Mouse (Mus musculus) intestine, embryonic 15.5 days (tissue): ENCODE measurements around the gene Zpbp2. TPM values are rescaled to one million over a fixed set of nuclear protein-coding genes. Genes with fewer than 3 reads are reported as not detected.

Experiments
- ATAC-seq: fragments of 200-750 bp; cut with Nextera tagmentation; 2 replicates; pipeline ENCODE4 v1.8.0; 2017; ENCODE audit warnings: moderate TSS enrichment, moderate library complexity
- H3K27ac ChIP-seq: fragments of 300-500 bp; sonication (generic); 2 replicates; pipeline ENCODE4 v1.5.1; 2015; ENCODE audit warnings: mild to moderate bottlenecking, inconsistent platforms
- H3K27me3 ChIP-seq: fragments of 300-500 bp; sonication (generic); replicated peaks from 2 replicates; pipeline ENCODE4 v1.6.1; 2015; ENCODE audit warnings: inconsistent platforms
- H3K36me3 ChIP-seq: fragments of 300-500 bp; sonication (generic); 2 replicates; pipeline ENCODE4 v1.6.1; 2015; ENCODE audit warnings: inconsistent platforms
- H3K4me1 ChIP-seq: fragments of 300-500 bp; sonication (generic); replicated peaks from 2 replicates; pipeline ENCODE4 v1.6.1; 2015; ENCODE audit warnings: inconsistent platforms
- H3K4me2 ChIP-seq: fragments of 300-500 bp; sonication (generic); replicated peaks from 2 replicates; pipeline ENCODE4 v1.6.1; 2015; ENCODE audit warnings: mild to moderate bottlenecking, inconsistent platforms
- H3K4me3 ChIP-seq: fragments of 300-500 bp; sonication (generic); replicated peaks from 2 replicates; pipeline ENCODE4 v1.5.1; 2015; ENCODE audit warnings: inconsistent platforms
- H3K9ac ChIP-seq: fragments of 300-500 bp; sonication (generic); 2 replicates; pipeline ENCODE4 v1.6.1; 2015; ENCODE audit warnings: inconsistent platforms
- H3K9me3 ChIP-seq: fragments of 300-500 bp; sonication (generic); 2 replicates; pipeline ENCODE4 v1.6.1; 2016; ENCODE audit warnings: inconsistent platforms
- whole genome bisulfite sequencing: fragments of 180-500 bp; shearing (Covaris S2); methylation state at CpG from one replicate; pipeline ENCODE4 v1.1.7; 2015; 5-methylcytosine and 5-hydroxymethylcytosine counted together
- polyA plus RNA-seq: library from polyadenylated mRNA; unstranded; fragments of >200 nt; fragmentation: Nextera tagmentation; extraction: Ambion mirVana; gene quantifications from 2 replicates; pipeline ENCODE4 v1.2.1, GENCODE M21; 2015

Zpbp2 gene
- polyA plus RNA-seq, 1 experiment from 2014 or later = 0.60 TPM

DNA sequence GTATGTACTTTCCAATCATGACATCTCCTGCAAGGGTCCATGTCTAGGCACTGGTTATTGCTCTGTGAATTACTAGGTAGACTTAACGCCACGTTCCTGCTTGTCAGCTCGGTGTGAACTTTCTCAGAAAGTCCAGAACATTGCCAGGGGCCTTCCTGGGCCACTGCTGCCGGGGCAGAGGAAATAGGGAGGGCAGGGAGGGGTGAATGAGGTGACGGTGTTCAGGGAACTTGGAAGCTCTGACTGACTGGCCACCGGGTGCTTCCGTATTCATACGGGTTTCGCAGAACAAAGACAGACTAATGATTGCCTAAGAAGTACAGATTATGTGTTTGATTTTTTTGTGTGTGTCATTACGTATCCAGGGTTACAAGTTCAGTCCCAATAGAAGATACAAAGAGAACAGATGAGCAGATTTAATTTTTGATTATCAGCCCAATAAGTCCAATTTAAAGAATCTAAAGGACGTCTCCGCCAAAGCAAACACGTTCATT is 13.1 kb downstream of the Zpbp2 start:
- H3K27ac ChIP-seq = peak overlapping the region; percentile 58
- H3K27me3 ChIP-seq = no peaks in the 10 kb centered on the region
- no peaks in the 10 kb centered on the region for H3K9me3 ChIP-seq
- H3K9ac ChIP-seq = no peak overlapping the region
- H3K4me3 ChIP-seq = no peak overlapping the region
- 42% methylated on average over 13 of the region's 13 CpGs for WGBS
- ATAC-seq = peak; percentile 42; the same call in 1 of the 2 replicates
- H3K36me3 ChIP-seq = no peaks in the 10 kb centered on the region
- H3K4me1 ChIP-seq = peaks cover 3% of the 10 kb centered on the region
- H3K4me2 ChIP-seq = no peak overlapping the region

DNA sequence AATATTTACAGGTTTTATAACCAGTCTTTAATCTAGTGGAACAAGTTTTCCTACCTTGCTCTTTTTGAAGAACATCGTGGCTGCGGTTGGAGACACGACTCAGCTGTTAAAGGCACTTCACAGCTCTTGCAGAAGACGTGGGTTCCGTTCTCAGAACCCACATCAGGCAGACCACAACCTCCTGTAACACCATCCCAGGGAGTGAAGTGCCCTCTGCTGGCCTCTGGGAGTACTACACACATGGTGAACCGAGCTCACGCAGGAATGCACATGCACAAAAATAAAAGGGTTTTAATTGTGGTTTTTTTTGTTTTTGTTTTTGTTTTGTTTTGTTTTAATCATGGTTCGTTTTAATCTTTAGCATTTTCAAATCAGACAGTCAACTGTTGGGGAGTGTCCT is 17.4 kb downstream of the Zpbp2 start:
- H3K9ac ChIP-seq = no peak overlapping the region
- H3K9me3 ChIP-seq = no peaks in the 10 kb centered on the region
- WGBS = 83% methylated on average over 8 of the region's 8 CpGs
- H3K4me2 ChIP-seq = no peak overlapping the region
- H3K4me3 ChIP-seq = no peak overlapping the region
- ATAC-seq = no peak
- H3K4me1 ChIP-seq = no peaks in the 10 kb centered on the region; the same call in none of the 2 replicates
- no peak overlapping the region for H3K27ac ChIP-seq
- no peaks in the 10 kb centered on the region for H3K27me3 ChIP-seq
- no peaks in the 10 kb centered on the region for H3K36me3 ChIP-seq

- Histone ChIP-seq H3K9ac (no peak overlapping the region), H3K4me3 (no peak overlapping the region), H3K9me3 (no peaks in the 10 kb centered on the region), H3K27me3 (no peaks in the 10 kb centered on the region), H3K36me3 (no peaks in the 10 kb centered on the region), H3K27ac (no peak overlapping the region), H3K4me1 (no peaks in the 10 kb centered on the region), H3K4me2 (no peak overlapping the region)
- ATAC-seq = no peak
- WGBS = 81% methylated on average over 6 of the region's 6 CpGs
Observed at GRCm38 (mm10) chr11:98569461-98569860, 18.6 kb downstream of the Zpbp2 start.

GRCm38 (mm10) chr11:98577776-98578175 is 26.9 kb downstream of the Zpbp2 start:
- no peak for ATAC-seq
- H3K4me3 ChIP-seq = no peak overlapping the region
- no peak overlapping the region for H3K4me2 ChIP-seq
- 91% methylated on average over 5 of the region's 5 CpGs for WGBS
- peaks cover 11% of the 10 kb centered on the region; the same call in 1 of the 2 replicates for H3K36me3 ChIP-seq
- H3K4me1 ChIP-seq = peaks cover 15% of the 10 kb centered on the region
- no peaks in the 10 kb centered on the region for H3K9me3 ChIP-seq
- H3K27me3 ChIP-seq = no peaks in the 10 kb centered on the region
- no peak overlapping the region for H3K9ac ChIP-seq
- no peak overlapping the region for H3K27ac ChIP-seq

- Histone ChIP-seq H3K27me3 (no peaks in the 10 kb centered on the region), H3K4me1 (peaks cover 34% of the 10 kb centered on the region), H3K27ac (peak overlapping the region; percentile 59), H3K9ac (no peak overlapping the region), H3K4me3 (no peak overlapping the region), H3K4me2 (no peak overlapping the region), H3K36me3 (peaks cover 18% of the 10 kb centered on the region), H3K9me3 (no peaks in the 10 kb centered on the region)
- WGBS = 52% methylated on average over 16 of the region's 16 CpGs
- peak; percentile 70 for ATAC-seq
Observed at GRCm38 (mm10) chr11:98580301-98581121, 29.6 kb downstream of the Zpbp2 start.

- no peaks in the 10 kb centered on the region for H3K27me3 ChIP-seq
- no peak overlapping the region for H3K4me3 ChIP-seq
- WGBS = 71% methylated on average over 17 of the region's 17 CpGs
- ATAC-seq = no peak
- H3K9ac ChIP-seq = no peak overlapping the region
- peaks cover 43% of the 10 kb centered on the region for H3K4me1 ChIP-seq
- peaks cover 18% of the 10 kb centered on the region for H3K36me3 ChIP-seq
- H3K4me2 ChIP-seq = no peak overlapping the region
- no peaks in the 10 kb centered on the region for H3K9me3 ChIP-seq
- peak overlapping the region; percentile 59; the same call in 1 of the 2 replicates for H3K27ac ChIP-seq
Observed at GRCm38 (mm10) chr11:98581286-98582029, 30.6 kb downstream of the Zpbp2 start.

DNA sequence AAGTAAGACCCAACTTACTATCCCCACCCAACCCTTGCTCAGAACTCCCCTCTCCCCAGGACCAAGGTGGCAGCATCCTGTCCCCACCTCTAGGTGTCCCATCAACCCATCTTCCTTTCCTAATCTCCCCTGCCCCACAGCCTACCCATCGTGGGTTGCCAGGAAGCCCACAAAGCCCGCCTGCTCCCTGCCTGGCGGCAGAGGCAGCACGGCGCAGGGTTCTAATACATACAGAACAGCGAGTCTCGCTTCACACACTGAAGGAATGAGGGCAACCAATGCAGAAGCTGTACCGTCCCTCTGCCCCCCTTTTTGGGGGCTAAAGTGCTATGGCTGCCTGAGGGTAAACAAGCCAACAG is 31.1 kb downstream of the Zpbp2 start:
- no peak overlapping the region for H3K4me3 ChIP-seq
- no peak overlapping the region for H3K27ac ChIP-seq
- no peaks in the 10 kb centered on the region for H3K27me3 ChIP-seq
- no peak overlapping the region for H3K4me2 ChIP-seq
- no peak for ATAC-seq
- no peaks in the 10 kb centered on the region for H3K9me3 ChIP-seq
- peaks cover 43% of the 10 kb centered on the region for H3K4me1 ChIP-seq
- WGBS = 85% methylated on average over 8 of the region's 8 CpGs
- H3K36me3 ChIP-seq = peaks cover 18% of the 10 kb centered on the region
- H3K9ac ChIP-seq = no peak overlapping the region

DNA sequence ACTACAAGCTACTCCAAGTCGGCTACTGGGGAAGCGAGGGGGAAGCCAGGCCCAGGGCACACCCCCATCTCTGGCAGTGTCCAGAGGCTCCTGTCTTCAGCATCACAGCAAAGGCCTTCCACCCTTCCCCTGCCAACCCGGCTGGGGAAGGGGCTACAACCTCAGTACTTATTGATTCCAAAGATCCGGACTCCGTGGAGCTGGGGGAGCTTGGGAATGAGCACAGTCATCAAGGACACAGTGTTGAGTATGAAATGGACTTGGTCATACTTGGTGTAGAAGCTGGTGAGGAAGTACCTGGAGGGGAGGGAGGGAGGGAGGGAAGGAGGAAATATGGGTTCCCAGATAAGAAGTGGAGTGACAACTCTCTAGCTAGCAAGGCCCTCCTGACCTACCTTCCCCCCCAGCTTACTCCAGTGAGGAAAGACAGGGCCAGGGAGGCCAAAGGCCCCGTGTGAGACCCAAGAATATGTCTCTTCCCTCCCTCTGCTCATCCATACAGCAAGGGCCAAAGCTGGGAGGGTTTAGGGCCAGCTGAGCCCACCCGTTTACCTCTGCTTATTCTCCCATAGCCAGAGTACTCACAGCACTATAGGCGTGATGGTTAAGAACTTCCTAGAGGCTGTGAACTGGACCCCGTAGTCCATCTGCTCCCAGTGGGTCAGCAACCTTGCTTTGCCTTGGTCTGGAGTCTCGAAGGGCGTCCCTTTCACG is 31.8 kb downstream of the Zpbp2 start:
- WGBS = 78% methylated on average over 12 of the region's 12 CpGs
- no peaks in the 10 kb centered on the region for H3K9me3 ChIP-seq
- H3K9ac ChIP-seq = no peak overlapping the region
- H3K4me2 ChIP-seq = 0 out of 2 replicates have a peak overlapping the region, but pooled peaks have one; percentile 6
- peak overlapping the region; percentile 51; the same call in 1 of the 2 replicates for H3K27ac ChIP-seq
- ATAC-seq = peak; percentile 18; the same call in 1 of the 2 replicates
- H3K27me3 ChIP-seq = no peaks in the 10 kb centered on the region
- no peak overlapping the region for H3K4me3 ChIP-seq
- peaks cover 46% of the 10 kb centered on the region for H3K4me1 ChIP-seq
- H3K36me3 ChIP-seq = peaks cover 18% of the 10 kb centered on the region

- WGBS = 88% methylated on average over 3 of the region's 3 CpGs
- H3K4me2 ChIP-seq = 0 out of 2 replicates have a peak overlapping the region, but pooled peaks have one; percentile 6
Observed at GRCm38 (mm10) chr11:98583265-98583552, 32.3 kb downstream of the Zpbp2 start.

GRCm38 (mm10) chr11:98583571-98583970 is 32.7 kb downstream of the Zpbp2 start:
- Histone ChIP-seq H3K4me3 (no peak overlapping the region), H3K36me3 (peaks cover 18% of the 10 kb centered on the region), H3K4me2 (0 out of 2 replicates have a peak overlapping the region, but pooled peaks have one; percentile 6), H3K27me3 (no peaks in the 10 kb centered on the region), H3K27ac (peak overlapping the region; percentile 51; the same call in 1 of the 2 replicates), H3K9ac (no peak overlapping the region), H3K4me1 (peaks cover 54% of the 10 kb centered on the region), H3K9me3 (no peaks in the 10 kb centered on the region)
- no peak for ATAC-seq
- WGBS = 35% methylated on average over 3 of the region's 3 CpGs

More at GRCm38 (mm10) chr11:98583265-98583552, 32.3 kb downstream of the Zpbp2 start:
- H3K36me3 ChIP-seq = peaks cover 18% of the 10 kb centered on the region
- H3K9ac ChIP-seq = no peak overlapping the region
- peaks cover 50% of the 10 kb centered on the region for H3K4me1 ChIP-seq
- no peak overlapping the region for H3K4me3 ChIP-seq
- H3K9me3 ChIP-seq = no peaks in the 10 kb centered on the region
- H3K27me3 ChIP-seq = no peaks in the 10 kb centered on the region
- ATAC-seq = no peak
- peak overlapping the region; percentile 51; the same call in 1 of the 2 replicates for H3K27ac ChIP-seq

DNA sequence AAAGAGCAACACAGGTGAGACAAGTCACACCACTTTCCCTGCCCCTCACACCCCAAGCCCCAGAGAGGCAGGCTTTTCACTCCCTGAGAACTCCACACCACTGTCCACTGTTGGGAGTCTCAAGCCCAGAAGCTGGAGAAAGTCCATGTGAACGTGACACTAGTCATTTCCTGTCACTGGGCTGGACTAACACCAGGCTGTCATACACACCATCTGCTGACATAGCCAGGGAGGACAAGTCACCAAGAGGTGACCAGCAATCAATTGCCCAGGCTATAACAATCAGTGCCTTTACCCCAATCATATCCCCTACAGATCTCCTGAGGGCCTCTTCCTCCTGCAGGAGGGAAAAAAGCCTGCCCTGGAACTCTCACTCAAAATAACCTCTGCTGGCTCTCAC is 33.2 kb downstream of the Zpbp2 start:
- Histone ChIP-seq H3K27ac (no peak overlapping the region), H3K27me3 (no peaks in the 10 kb centered on the region), H3K9ac (no peak overlapping the region), H3K4me1 (peaks cover 59% of the 10 kb centered on the region), H3K9me3 (no peaks in the 10 kb centered on the region), H3K36me3 (peaks cover 18% of the 10 kb centered on the region), H3K4me3 (no peak overlapping the region), H3K4me2 (no peak overlapping the region)
- no peak for ATAC-seq
- 57% methylated on average over 1 of the region's 1 CpGs for WGBS

DNA sequence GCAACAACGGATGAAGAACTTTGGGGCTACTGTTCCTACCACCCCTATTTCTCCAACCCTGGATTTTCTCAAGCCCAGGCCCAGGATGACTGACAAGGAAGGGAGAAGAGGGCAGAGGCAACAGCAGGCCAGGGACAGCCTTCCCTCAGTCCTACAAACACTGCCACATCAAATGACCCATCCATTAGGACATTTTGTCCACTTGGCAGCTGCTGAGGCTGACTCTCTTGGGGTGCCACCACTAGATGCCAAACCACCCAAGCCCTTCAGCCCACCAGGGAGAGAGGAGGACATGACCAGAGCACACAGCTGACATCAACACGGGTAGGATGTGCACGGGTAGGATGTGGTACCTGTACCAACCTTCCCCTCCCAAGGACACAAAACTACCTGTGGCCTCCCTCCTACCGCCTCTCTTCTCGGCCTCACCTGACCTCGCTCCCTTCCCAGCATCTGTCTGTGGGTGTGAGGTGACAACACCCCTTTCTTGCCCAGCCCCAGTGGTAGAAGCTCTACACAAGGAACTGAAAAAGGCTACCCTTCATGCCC is 33.8 kb downstream of the Zpbp2 start:
- Histone ChIP-seq H3K27me3 (no peaks in the 10 kb centered on the region), H3K4me1 (peaks cover 59% of the 10 kb centered on the region), H3K9me3 (no peaks in the 10 kb centered on the region), H3K4me3 (no peak overlapping the region), H3K9ac (no peak overlapping the region), H3K4me2 (peak overlapping the region; percentile 78), H3K27ac (no peak overlapping the region), H3K36me3 (peaks cover 18% of the 10 kb centered on the region)
- no peak for ATAC-seq
- WGBS = 91% methylated on average over 6 of the region's 6 CpGs
